Mouse (Mus musculus): ENCODE results near the gene Ccnd3.

DNA sequence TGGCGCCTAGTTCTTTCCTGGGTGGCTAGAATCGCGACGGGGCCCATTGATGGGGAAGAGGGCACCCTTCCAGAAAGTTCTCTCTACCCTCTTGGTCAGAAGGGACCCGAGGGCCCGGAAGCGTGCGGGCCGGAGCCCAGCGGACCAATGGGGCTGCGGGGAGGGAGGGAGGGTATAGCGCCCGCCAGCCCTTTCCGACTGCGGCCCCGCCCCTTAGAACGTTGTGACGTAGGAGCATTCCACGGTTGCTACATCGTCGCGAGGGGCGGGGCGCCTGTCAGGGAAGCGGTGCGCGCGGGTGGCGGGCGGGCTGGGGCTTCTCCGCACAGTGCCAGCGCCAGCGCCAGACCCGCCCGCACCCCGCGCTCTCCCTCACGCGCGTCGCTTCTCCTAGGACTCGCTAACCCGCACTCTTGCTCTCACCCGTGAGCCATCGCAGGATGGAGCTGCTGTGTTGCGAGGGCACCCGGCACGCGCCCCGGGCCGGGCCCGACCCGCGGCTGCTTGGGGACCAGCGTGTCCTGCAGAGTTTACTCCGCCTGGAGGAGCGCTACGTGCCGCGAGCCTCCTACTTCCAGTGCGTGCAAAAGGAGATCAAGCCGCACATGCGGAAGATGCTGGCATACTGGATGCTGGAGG, 88.5 kb downstream of the Ccnd3 start:
- TF ChIP-seq CTCF (conservative IDR thresholded peaks at IDR 0.05; ENCODE audit: insufficient read depth, insufficient read length, low read depth, low read length) (no peak), POLR2A (IDR thresholded peaks at IDR 0.05; ENCODE audit: low read depth, low read length) (peak; percentile 16)
